7 mouse cellular contexts compared by ENCODE assay signal in genomic region chr8:124573552-124574340, GRCm38 (mm10). TPM values are rescaled to one million over a fixed set of nuclear protein-coding genes. Genes with fewer than 3 reads are reported as not detected.
DNase-seq lines count a peak whose midpoint lies in the region; ATAC-seq lines count a peak whose summit lies in the region.

No protein-coding gene starts in this region.

- intact Hi-C loops in left cerebral cortex, postnatal 10 days (cut with DNase I) = no loop called here

- peak; percentile 83 for DNase-seq in WW6 (ENCODE audit: low read depth, low spot score)
- DNase-seq in cerebellum, adult 9-10 months = peak; percentile 93
- peak; percentile 75 to 80 for DNase-seq in gastrocnemius, adult 8-10 months (ENCODE audit: low spot score in 2 of 2)
- DNase-seq in left cerebral cortex, postnatal 10 days (ENCODE audit: extremely low spot score in 1 of 2, low spot score in 2 of 2) = peak; percentile 85 to 91
- peak; percentile 63 for DNase-seq in spleen, adult 12 weeks (ENCODE audit: low spot score)

- peak; percentile 28 for ATAC-seq in inflammation-experienced regulatory T-cells, adult 6 months
- peak; percentile 86 for ATAC-seq in megakaryocyte-erythroid progenitor cell, adult 5-6 weeks (replicated peaks; ENCODE audit: low FRiP score, low TSS enrichment, poor library complexity, severe bottlenecking)

RNA-seq across cellular contexts. Expression of gene Capn9, which starts 2.2 kb away (rescaled TPM):
- total RNA-seq in gastrocnemius, adult 8-10 months (2022) = not detected
- not detected for polyA plus RNA-seq in inflammation-experienced regulatory T-cells, adult 6 months (2017; shearing (Covaris generic))
- total RNA-seq in left cerebral cortex, postnatal 10 days (2021) = not detected
- not detected in 2 replicates for total RNA-seq in megakaryocyte-erythroid progenitor cell, adult 5-6 weeks (2014; fragmentation: Nextera tagmentation)
- not detected in 2 replicates for total RNA-seq in megakaryocyte-erythroid progenitor cell, adult 5-6 weeks (2017)

RNA-seq across cellular contexts. Expression of gene Agt, which starts 4.2 kb away (rescaled TPM):
- 10 to 100 TPM in 2 of 4 experiments, 1 to 10 TPM in 2; 7.5 to 10.9 (median 9.9) TPM for total RNA-seq in gastrocnemius, adult 8-10 months (2022)
- polyA plus RNA-seq in inflammation-experienced regulatory T-cells, adult 6 months (2017; shearing (Covaris generic)) = not detected
- 10 to 100 TPM; 10.4 to 20.5 TPM for total RNA-seq in left cerebral cortex, postnatal 10 days (2021)
- not detected in 2 replicates for total RNA-seq in megakaryocyte-erythroid progenitor cell, adult 5-6 weeks (2014; fragmentation: Nextera tagmentation)
- total RNA-seq in megakaryocyte-erythroid progenitor cell, adult 5-6 weeks (2017) = not detected in 2 replicates

RNA-seq across cellular contexts. Expression of gene Cog2, which starts 53.2 kb away (rescaled TPM):
- 10 to 100 TPM; 16.1 to 28.7 (median 18.5) TPM for total RNA-seq in gastrocnemius, adult 8-10 months (2022)
- polyA plus RNA-seq in inflammation-experienced regulatory T-cells, adult 6 months (2017; shearing (Covaris generic)) = 10 to 100 TPM; 41.3 to 44.4 (median 42.9) TPM
- 10 to 100 TPM; 32.8 to 39.1 TPM for total RNA-seq in left cerebral cortex, postnatal 10 days (2021)
- 22.5 and 23.8 TPM in 2 replicates for total RNA-seq in megakaryocyte-erythroid progenitor cell, adult 5-6 weeks (2014; fragmentation: Nextera tagmentation)
- total RNA-seq in megakaryocyte-erythroid progenitor cell, adult 5-6 weeks (2017) = 24.5 and 34.1 TPM in 2 replicates

Comparison
In these comparisons a context has a peak if more than half of its experiments do, and no peak if none do; other contexts are left out.
1. Peak in every context shown above with its lines: DNase-seq and ATAC-seq.
2. RNA of gene Agt, which starts 4.2 kb away (total RNA-seq): 10.4 to 20.5 TPM in left cerebral cortex, postnatal 10 days and 7.5 to 10.9 TPM in gastrocnemius, adult 8-10 months; not detected in megakaryocyte-erythroid progenitor cell, adult 5-6 weeks; every median in the first group is over 4 times any median in the second.